In genomic region chr12:8524062-8524461, GRCm38 (mm10) we compare ENCODE assay signal across 20 mouse cellular contexts. TPM values are rescaled to one million over a fixed set of nuclear protein-coding genes. Genes with fewer than 3 reads are reported as not detected.
A peak's percentile ranks its signal among the peaks of the same experiment; 100 is the strongest.
DNase-seq lines count a peak whose midpoint lies in the region; ATAC-seq lines count a peak whose summit lies in the region.
"Had no signal": no experiment of that assay in that cellular context is flagged by ENCODE, and none has a peak within 500 bp of the region (broad histone marks: within the 10 kb centered on the region; RNA-seq: fewer than 3 reads in every experiment).

No protein-coding gene starts in this region.

- no peak for ATAC-seq in CD4-positive, CD25-positive, alpha-beta regulatory T cell, adult 4 months
- ATAC-seq: activated CD4-positive, CD25-positive, alpha-beta regulatory T cell, adult 4 months; Patski had no signal

- H3K4me3 ChIP-seq in macrophage (ENCODE audit: inconsistent target), result no peak overlapping the region

- H3K79me2 ChIP-seq in macrophage (ENCODE audit: inconsistent target), result no peaks in the 10 kb centered on the region

- 84% methylated on average over 5 of the region's 5 CpGs for WGBS in macrophage (ENCODE audit: missing documents)

- DNase-seq in heart, adult 11 months, result peak; percentile 78
- DNase-seq in heart, adult 8-10 months (ENCODE audit: low spot score), result no peak
- peak; percentile 83 for DNase-seq in fat pad, adult 2 months (ENCODE audit: extremely low read depth, low read depth, low spot score)
- no peak for DNase-seq in cerebellum, postnatal 10 days
- DNase-seq: adrenal gland, adult 2 months; adrenal gland, adult 8-10 months; adrenal gland, postnatal 10 days; adrenal gland, postnatal 14 days; adrenal gland, postnatal 25 days; adrenal gland, postnatal 36 days; B cell, adult 2 months; cerebellum, adult 11 months; cerebellum, adult 11-12 months; cerebellum, adult 18-20 months; cerebellum, adult 2 months had no signal

- H3K36me3 ChIP-seq in macrophage (ENCODE audit: inconsistent target), result peaks cover 3% of the 10 kb centered on the region; the same call in 1 of the 2 replicates
- H3K36me3 ChIP-seq: G1E had no signal

- H3K27ac ChIP-seq in macrophage, result peak overlapping the region; percentile 100; the same call in 1 of the 2 replicates

RNA-seq across cellular contexts. Expression of gene Rhob, which starts 24.3 kb away (rescaled TPM):
- total RNA-seq in heart, adult 8-10 months (2022), result 100 to 1,000 TPM; 134 to 157 (median 146) TPM
- total RNA-seq in macrophage (2018; cell fraction: chromatin; rRNA removed), result 100 to 1,000 TPM in 6 of 26 experiments, 10 to 100 TPM in 20; 29.2 to 170 (median 66.5) TPM
- 100 to 1,000 TPM in 16 of 26 experiments, 10 to 100 TPM in 10; 69.8 to 600 (median 172) TPM for total RNA-seq in macrophage (2018; cell fraction: cytosol; rRNA removed)
- 100 to 1,000 TPM in 18 of 26 experiments, 10 to 100 TPM in 8; 52.3 to 342 (median 141) TPM for total RNA-seq in macrophage (2018; cell fraction: nucleus; rRNA removed)
- 52.5 to 182 TPM (median 116 TPM) in 3 replicates for polyA plus RNA-seq in macrophage (2018)
- 1 to 10 TPM in 1 of 2 experiments, under 1 TPM in 1; 0.76 to 1.0 TPM for polyA plus RNA-seq in CD4-positive, CD25-positive, alpha-beta regulatory T cell, adult 4 months (2017; shearing (Covaris generic))

Comparison
In these comparisons a context has a peak if more than half of its experiments do, and no peak if none do; other contexts are left out.
1. DNase-seq: peak in heart, adult 11 months (single experiment) and fat pad, adult 2 months (single experiment); none in heart, adult 8-10 months (single experiment) and cerebellum, postnatal 10 days (0 of 2).
2. RNA of gene Rhob, which starts 24.3 kb away (polyA plus RNA-seq): 52.5 to 182 TPM in macrophage; 0.76 to 1.0 TPM in CD4-positive, CD25-positive, alpha-beta regulatory T cell, adult 4 months; every median in the first group is over 10 times any median in the second.